Mouse (Mus musculus) myocyte (in vitro differentiated cells): ENCODE measurements around the gene Gm20671. TPM values are rescaled to one million over a fixed set of nuclear protein-coding genes. Genes with fewer than 3 reads are reported as not detected.
"Not testable (repeated sequence)": the region's sequence is repeated elsewhere in the genome, so short reads cannot be mapped to it uniquely, and the experiment has no call there.

Experiments used
- H3K27me3 ChIP-seq: one replicate; pipeline ENCODE4 v1.6.1; 2011; ENCODE audit not compliant: control insufficient read depth, insufficient read depth, insufficient read length
- H3K36me3 ChIP-seq: one replicate; pipeline ENCODE4 v1.6.1; 2011; ENCODE audit not compliant: control insufficient read depth, insufficient read depth
- H3K4me2 ChIP-seq: one replicate; pipeline ENCODE4 v1.6.1; 2011; ENCODE audit warnings: low read depth, control low read depth
- H3K4me3 ChIP-seq: one replicate; pipeline ENCODE4 v1.5.1; 2011; ENCODE audit warnings: mild to moderate bottlenecking, control low read depth, moderate library complexity
- H3K79me2 ChIP-seq: one replicate; pipeline ENCODE4 v1.6.1; 2011; ENCODE audit not compliant: control insufficient read depth, insufficient read depth
- H3ac ChIP-seq: one replicate; pipeline ENCODE4 v1.6.1; 2011; ENCODE audit not compliant: control insufficient read depth, insufficient read length
- CEBPB ChIP-seq: IDR thresholded peaks from 2 replicates; pipeline ENCODE4 v1.6.1; 2011; ENCODE audit warnings: mild to moderate bottlenecking, moderate library complexity; ENCODE audit not compliant: poor library complexity, insufficient read depth, severe bottlenecking
- E2F4 ChIP-seq: IDR thresholded peaks from one replicate; pipeline ENCODE4 v1.6.1; 2011; ENCODE audit warnings: mild to moderate bottlenecking, control low read depth, moderate library complexity; ENCODE audit not compliant: insufficient read depth
- MAX ChIP-seq: IDR thresholded peaks from one replicate; pipeline ENCODE4 v1.6.1; 2011; ENCODE audit warnings: low read depth, mild to moderate bottlenecking, control low read depth
- MYOD1 ChIP-seq, 3 experiments: IDR thresholded peaks; one replicate each; pipeline ENCODE4 v1.6.1; 2011; ENCODE audit warnings: control low read depth in 2 of 3, low read depth in 2 of 3, mild to moderate bottlenecking in 2 of 3, moderate library complexity in 1 of 3; ENCODE audit not compliant: insufficient read length in 2 of 3, control insufficient read depth in 1 of 3
- MYOG ChIP-seq, 3 experiments: IDR thresholded peaks; one replicate each; pipeline ENCODE4 v1.6.1; 2011; ENCODE audit warnings: control low read depth in 2 of 3, low read depth in 2 of 3, mild to moderate bottlenecking in 2 of 3; ENCODE audit not compliant: insufficient read length in 2 of 3, control insufficient read depth in 1 of 3, insufficient read depth in 1 of 3
- POLR2A ChIP-seq: IDR thresholded peaks from one replicate; pipeline ENCODE4 v1.6.1; 2011; ENCODE audit warnings: low read depth, mild to moderate bottlenecking, control low read depth, moderate library complexity; ENCODE audit not compliant: insufficient read length
- POLR2AphosphoS2 ChIP-seq: IDR thresholded peaks from one replicate; pipeline ENCODE4 v1.6.1; 2011; ENCODE audit warnings: low read depth, control low read depth; ENCODE audit not compliant: insufficient read length
- REST ChIP-seq: IDR thresholded peaks from one replicate; pipeline ENCODE4 v1.6.1; 2011; ENCODE audit warnings: mild to moderate bottlenecking, control low read depth, moderate library complexity; ENCODE audit not compliant: insufficient read depth, insufficient read length
- SRF ChIP-seq: IDR thresholded peaks from one replicate; pipeline ENCODE4 v1.6.1; 2011; ENCODE audit warnings: low read depth; ENCODE audit not compliant: control insufficient read depth, insufficient read length
- TCF12 ChIP-seq: IDR thresholded peaks from one replicate; pipeline ENCODE4 v1.6.1; 2011; ENCODE audit warnings: mild to moderate bottlenecking, control low read depth; ENCODE audit not compliant: poor library complexity, insufficient read depth, severe bottlenecking
- TCF3 ChIP-seq: IDR thresholded peaks from one replicate; pipeline ENCODE4 v1.6.1; 2011; ENCODE audit warnings: low read depth, control low read depth; ENCODE audit not compliant: insufficient read length
- USF1 ChIP-seq: IDR thresholded peaks from one replicate; pipeline ENCODE4 v1.6.1; 2011; ENCODE audit warnings: low read depth, mild to moderate bottlenecking, control low read depth, moderate library complexity
- polyA plus RNA-seq: library from polyadenylated mRNA; unstranded; fragments of >200 nt; fragmentation: generic; extraction: Trizol; gene quantifications from one replicate; pipeline ENCODE4 v1.2.1, GENCODE M21; 2012; ENCODE audit warnings: missing spikeins

Gm20671 gene
- polyA plus RNA-seq, 1 experiment, result not detected

- Histone ChIP-seq H3K36me3 (peaks cover 9% of the 10 kb centered on the region), H3K4me2 (peak overlapping the region; percentile 83), H3K79me2 (no peaks in the 10 kb centered on the region), H3ac (no peak overlapping the region), H3K27me3 (no peaks in the 10 kb centered on the region), H3K4me3 (peak overlapping the region; percentile 41)
- TF ChIP-seq MAX (no peak), E2F4 (no peak), USF1 (no peak), MYOG (IDR thresholded peaks at IDR 0.05; ENCODE audit: control insufficient read depth in 1 of 3, insufficient read depth in 1 of 3, insufficient read length in 2 of 3, low read depth in 2 of 3) (no peak)
Measured at GRCm38 (mm10) chr5:32862469-32863132, 35.7 kb upstream of the Gm20671 start.

GRCm38 (mm10) chr5:32861082-32861481 is 34.2 kb upstream of the Gm20671 start:
- no peak overlapping the region for H3K4me3 ChIP-seq
- H3ac ChIP-seq, result no peak overlapping the region
- H3K79me2 ChIP-seq, result no peaks in the 10 kb centered on the region
- H3K27me3 ChIP-seq, result no peaks in the 10 kb centered on the region
- H3K36me3 ChIP-seq, result peaks cover 3% of the 10 kb centered on the region
- H3K4me2 ChIP-seq, result no peak overlapping the region
- no peak for TF ChIP-seq POLR2AphosphoS2
- no peak for TF ChIP-seq MYOD1 (IDR thresholded peaks at IDR 0.05; ENCODE audit: control insufficient read depth in 1 of 3, insufficient read length in 2 of 3, low read depth in 2 of 3)
- TF ChIP-seq MYOG (IDR thresholded peaks at IDR 0.05; ENCODE audit: control insufficient read depth in 1 of 3, insufficient read depth in 1 of 3, insufficient read length in 2 of 3, low read depth in 2 of 3), result no peak
- no peak for TF ChIP-seq E2F4
- TF ChIP-seq SRF, result no peak
- TF ChIP-seq REST, result no peak
- TF ChIP-seq TCF3, result no peak
- TF ChIP-seq USF1, result no peak
- TF ChIP-seq MAX, result no peak
- no peak for TF ChIP-seq CEBPB
- no peak for TF ChIP-seq TCF12
- TF ChIP-seq POLR2A, result no peak

- Histone ChIP-seq H3K79me2 (peaks cover 11% of the 10 kb centered on the region), H3K4me2 (peak overlapping the region; percentile 73), H3K4me3 (peak overlapping the region; percentile 18), H3K27me3 (no peaks in the 10 kb centered on the region), H3ac (no peak overlapping the region), H3K36me3 (no peaks in the 10 kb centered on the region)
- TF ChIP-seq TCF3, result no peak
- no peak for TF ChIP-seq POLR2AphosphoS2
- no peak for TF ChIP-seq SRF
- no peak for TF ChIP-seq REST
- TF ChIP-seq MYOG (IDR thresholded peaks at IDR 0.05; ENCODE audit: control insufficient read depth in 1 of 3, insufficient read depth in 1 of 3, insufficient read length in 2 of 3, low read depth in 2 of 3), result no peak
- no peak for TF ChIP-seq TCF12
- no peak for TF ChIP-seq CEBPB
- no peak for TF ChIP-seq E2F4
- no peak for TF ChIP-seq MYOD1 (IDR thresholded peaks at IDR 0.05; ENCODE audit: control insufficient read depth in 1 of 3, insufficient read length in 2 of 3, low read depth in 2 of 3)
- no peak for TF ChIP-seq USF1
- no peak for TF ChIP-seq POLR2A
- no peak for TF ChIP-seq MAX
Measured at GRCm38 (mm10) chr5:32857781-32858220, 30.9 kb upstream of the Gm20671 start.

GRCm38 (mm10) chr5:32855274-32855673 is 28.4 kb upstream of the Gm20671 start:
- H3ac ChIP-seq, result not testable (repeated sequence)

GRCm38 (mm10) chr5:32854818-32855217 is 27.9 kb upstream of the Gm20671 start:
- no peaks in the 10 kb centered on the region for H3K27me3 ChIP-seq
- TF ChIP-seq MAX, result no peak
- peaks cover 41% of the 10 kb centered on the region for H3K79me2 ChIP-seq
- no peak overlapping the region for H3ac ChIP-seq
- peak overlapping the region; percentile 60 for H3K4me2 ChIP-seq
- no peak overlapping the region for H3K4me3 ChIP-seq
- H3K36me3 ChIP-seq, result no peaks in the 10 kb centered on the region

More at GRCm38 (mm10) chr5:32855274-32855673, 28.4 kb upstream of the Gm20671 start:
- not testable (repeated sequence) for H3K36me3 ChIP-seq, H3K27me3 ChIP-seq, H3K4me2 ChIP-seq, H3K4me3 ChIP-seq
- peaks cover 37% of the 10 kb centered on the region for H3K79me2 ChIP-seq
